Mouse (Mus musculus) liver, embryonic 14.5 days (tissue): Measurements from ENCODE around the gene Rplp2. TPM values are rescaled to one million over a fixed set of nuclear protein-coding genes. Genes with fewer than 3 reads are reported as not detected.
A peak's percentile ranks its signal among the peaks of the same experiment; 100 is the strongest.

Source experiments
- ATAC-seq: fragments of 200-750 bp; cut with Nextera tagmentation; 2 replicates; pipeline ENCODE4 v1.8.0; 2017; ENCODE audit warnings: moderate number of reproducible peaks, mild to moderate bottlenecking, moderate library complexity; ENCODE audit not compliant: insufficient read depth
- DNase-seq, 3 experiments: peaks; one replicate each; pipeline ENCODE4 v3.0.0-alpha.2; 2012 to 2013; ENCODE audit warnings: low read depth in 3 of 3, low spot score in 3 of 3
- H3K27ac ChIP-seq: fragments of 300-500 bp; sonication (generic); 2 replicates; pipeline ENCODE4 v1.5.1; 2014; ENCODE audit warnings: moderate library complexity, mild to moderate bottlenecking, control low read depth, inconsistent platforms
- H3K27me3 ChIP-seq: fragments of 300-500 bp; sonication (generic); 2 replicates; pipeline ENCODE4 v1.6.1; 2014; ENCODE audit warnings: mild to moderate bottlenecking, low read length, moderate library complexity; ENCODE audit not compliant: control insufficient read depth, insufficient read depth
- H3K36me3 ChIP-seq: fragments of 300-500 bp; sonication (generic); replicated peaks from 2 replicates; pipeline ENCODE4 v1.6.1; 2014; ENCODE audit warnings: low read depth; ENCODE audit not compliant: control insufficient read depth, insufficient read depth
- H3K4me1 ChIP-seq, 2 experiments: fragments of 200-500 bp in 1 of 2; fragments of 300-500 bp in 1 of 2; sonication (generic) in 1 of 2; replicated peaks; 2 replicates each; pipeline ENCODE4 v1.6.1; 2012 to 2014; ENCODE audit warnings: antibody characterized with exemption in 1 of 2, inconsistent platforms in 1 of 2, low read length in 1 of 2; ENCODE audit not compliant: control insufficient read depth in 2 of 2, insufficient read depth in 2 of 2
- H3K4me2 ChIP-seq: fragments of 300-500 bp; sonication (generic); 2 replicates; pipeline ENCODE4 v1.6.1; 2014; ENCODE audit warnings: low read depth, mild to moderate bottlenecking, control low read depth, moderate library complexity
- H3K4me3 ChIP-seq, 2 experiments: fragments of 200-500 bp in 1 of 2; fragments of 300-500 bp in 1 of 2; sonication (generic) in 1 of 2; 2 replicates each; pipeline ENCODE4 v1.5.1; 2012 to 2014; ENCODE audit warnings: low read depth in 2 of 2, low read length in 2 of 2, mild to moderate bottlenecking in 2 of 2, control low read depth in 1 of 2, inconsistent platforms in 1 of 2, moderate library complexity in 1 of 2; ENCODE audit not compliant: insufficient read depth in 1 of 2
- H3K9ac ChIP-seq: fragments of 300-500 bp; sonication (generic); replicated peaks from 2 replicates; pipeline ENCODE4 v1.6.1; 2014; ENCODE audit warnings: mild to moderate bottlenecking, control low read depth, moderate library complexity
- H3K9me3 ChIP-seq: fragments of 300-500 bp; sonication (generic); 2 replicates; pipeline ENCODE4 v1.6.1; 2016; ENCODE audit warnings: low read length, mixed read lengths; ENCODE audit not compliant: control insufficient read depth
- CTCF ChIP-seq: IDR thresholded peaks from 2 replicates; pipeline ENCODE4 v1.5.1; 2016; ENCODE audit warnings: antibody characterized with exemption, low read depth, control low read depth
- EP300 ChIP-seq: IDR thresholded peaks from 2 replicates; pipeline ENCODE4 v1.6.1; 2016; ENCODE audit warnings: antibody characterized with exemption, low read depth
- WGBS: fragments of 180-500 bp; shearing (Covaris S2); extraction: QIAGEN DNeasy Blood & Tissue Kit; methylation state at CpG from one replicate; pipeline ENCODE4 v1.1.7; 2014; ENCODE audit not compliant: insufficient replicate concordance; 5-methylcytosine and 5-hydroxymethylcytosine counted together
- polyA plus RNA-seq, 2 experiments: library from polyadenylated mRNA; depleted of rRNA in 1 of 2; stranded (reverse) in 1 of 2; unstranded in 1 of 2; fragments of >200 nt; fragmentation: Nextera tagmentation in 1 of 2; extraction: Ambion mirVana in 1 of 2; gene quantifications; 2 replicates each; pipeline versions ENCODE4 v1.2.1 to v1.2.3; 2012 to 2014

The Rplp2 gene
- polyA plus RNA-seq, 2 experiments, result 661 to 942 TPM

DNA sequence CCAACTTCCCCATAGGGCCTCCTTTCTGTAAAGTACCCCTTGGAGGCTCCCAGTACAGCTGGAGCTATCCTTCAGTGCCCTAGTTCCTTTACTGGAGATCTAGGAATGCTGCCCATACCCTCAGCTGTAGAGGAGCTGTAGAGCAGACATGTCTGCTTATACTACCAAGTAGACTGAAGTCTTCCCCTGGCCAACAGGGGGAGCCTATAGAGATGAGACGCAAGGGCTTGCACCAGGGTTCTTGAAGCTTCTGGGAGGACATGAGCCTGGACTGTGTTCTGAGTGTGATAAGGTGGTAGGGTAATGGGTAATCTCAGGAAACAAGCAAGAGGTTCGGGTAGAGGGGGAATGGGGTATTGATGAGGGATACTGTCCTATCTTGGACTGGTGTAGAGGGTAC is 44.0 kb downstream of the Rplp2 start:
- Histone ChIP-seq H3K9me3 (no peaks in the 10 kb centered on the region), H3K4me1 (no peaks in the 10 kb centered on the region; a peak in 1 of 4 replicates), H3K27me3 (no peaks in the 10 kb centered on the region), H3K9ac (no peak overlapping the region), H3K27ac (no peak overlapping the region), H3K4me3 (no peak overlapping the region), H3K36me3 (0 out of 2 replicates have a peak, but pooled peaks cover 8% of the 10 kb centered on the region), H3K4me2 (no peak overlapping the region)
- no peak for TF ChIP-seq EP300
- TF ChIP-seq CTCF, result peak; percentile 83
- ATAC-seq, result peak; percentile 68
- 33% methylated on average over 2 of the region's 2 CpGs for WGBS
- DNase-seq, result peak in 1 of 3 experiments; percentile 53

DNA sequence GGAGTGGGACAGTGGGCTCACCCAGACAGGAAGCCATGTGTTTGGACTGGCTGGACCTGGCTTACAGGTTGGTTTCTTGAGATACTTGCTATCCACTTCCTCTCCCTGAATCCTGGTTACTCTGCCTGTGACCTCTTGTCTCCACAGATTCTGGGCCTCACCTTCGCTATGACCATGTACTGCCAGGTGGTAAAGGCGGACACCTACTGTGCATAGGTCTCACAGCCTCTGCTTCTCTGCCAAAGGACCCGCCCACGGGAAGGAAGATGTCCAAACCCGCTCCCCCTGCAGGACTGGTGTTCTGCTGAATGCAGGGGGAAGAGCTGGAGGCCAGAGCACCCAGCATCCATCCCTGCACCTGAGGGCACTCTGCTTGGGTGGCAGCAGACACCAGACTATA is 45.6 kb downstream of the Rplp2 start:
- TF ChIP-seq CTCF (no peak), EP300 (no peak)
- ATAC-seq, result no peak

DNA sequence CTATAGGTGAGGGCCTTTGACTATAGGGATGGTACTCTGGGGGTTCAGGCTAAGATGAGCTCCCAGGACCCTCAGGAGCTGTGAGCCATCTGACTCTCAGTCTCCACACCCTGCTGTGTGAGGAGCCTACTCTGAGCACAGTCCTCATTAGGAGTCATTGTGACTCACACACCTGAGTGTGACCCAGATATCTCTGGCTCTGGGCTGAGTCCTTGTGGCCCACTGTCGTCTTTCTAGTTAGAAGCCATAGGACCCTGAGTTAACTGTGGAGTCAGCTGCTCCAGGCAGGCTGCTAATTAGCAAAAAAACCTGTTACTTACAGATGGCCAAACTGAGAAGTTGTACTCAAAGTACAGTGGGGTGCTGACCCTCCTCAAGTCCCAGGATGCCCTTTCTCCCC is 46.6 kb downstream of the Rplp2 start:
- H3K27ac ChIP-seq, result no peak overlapping the region
- no peak overlapping the region for H3K9ac ChIP-seq
- 79% methylated on average over 1 of the region's 1 CpGs for WGBS
- no peaks in the 10 kb centered on the region for H3K9me3 ChIP-seq
- H3K4me2 ChIP-seq, result no peak overlapping the region
- TF ChIP-seq CTCF (no peak), EP300 (no peak)
- H3K27me3 ChIP-seq, result no peaks in the 10 kb centered on the region
- 0 out of 2 replicates have a peak, but pooled peaks cover 8% of the 10 kb centered on the region for H3K36me3 ChIP-seq
- no peak overlapping the region for H3K4me3 ChIP-seq
- no peaks in the 10 kb centered on the region; a peak in 1 of 4 replicates for H3K4me1 ChIP-seq
- DNase-seq, result no peak
- ATAC-seq, result no peak

More for the DNA sequence above, 45.6 kb downstream of the Rplp2 start:
- Histone ChIP-seq H3K9me3 (no peaks in the 10 kb centered on the region), H3K27ac (no peak overlapping the region), H3K36me3 (0 out of 2 replicates have a peak, but pooled peaks cover 8% of the 10 kb centered on the region), H3K9ac (no peak overlapping the region), H3K4me3 (no peak overlapping the region), H3K27me3 (no peaks in the 10 kb centered on the region), H3K4me2 (no peak overlapping the region), H3K4me1 (no peaks in the 10 kb centered on the region; a peak in 1 of 4 replicates)
- WGBS, result 72% methylated on average over 5 of the region's 5 CpGs
- no peak for DNase-seq

DNA sequence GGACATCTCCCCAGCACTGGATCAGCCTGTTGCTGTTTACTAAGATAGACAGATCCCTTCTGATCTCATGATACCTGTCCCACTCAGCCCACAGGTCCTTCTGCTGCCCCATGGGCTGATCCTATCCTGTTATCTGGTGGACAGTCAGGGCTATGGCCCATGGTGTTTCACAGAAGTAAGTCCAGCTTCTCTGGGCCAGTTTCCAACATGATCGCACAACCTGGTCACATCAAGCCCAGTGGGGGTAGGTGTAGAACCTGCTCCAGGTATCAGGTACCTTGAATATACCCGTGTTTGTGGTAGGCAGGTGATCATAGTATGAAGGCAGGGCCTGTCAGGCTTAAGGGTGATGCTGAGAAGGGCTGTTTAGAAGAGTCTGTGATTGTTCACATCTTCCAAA is 48.2 kb downstream of the Rplp2 start:
- Histone ChIP-seq H3K9ac (no peak overlapping the region), H3K4me3 (no peak overlapping the region), H3K27me3 (no peaks in the 10 kb centered on the region), H3K36me3 (0 out of 2 replicates have a peak, but pooled peaks cover 8% of the 10 kb centered on the region), H3K9me3 (no peaks in the 10 kb centered on the region), H3K4me2 (no peak overlapping the region), H3K27ac (no peak overlapping the region), H3K4me1 (no peaks in the 10 kb centered on the region; a peak in 1 of 4 replicates)
- WGBS, result 72% methylated on average over 2 of the region's 2 CpGs
- DNase-seq, result no peak
- ATAC-seq, result no peak
- TF ChIP-seq CTCF, result no peak
- no peak for TF ChIP-seq EP300

DNA sequence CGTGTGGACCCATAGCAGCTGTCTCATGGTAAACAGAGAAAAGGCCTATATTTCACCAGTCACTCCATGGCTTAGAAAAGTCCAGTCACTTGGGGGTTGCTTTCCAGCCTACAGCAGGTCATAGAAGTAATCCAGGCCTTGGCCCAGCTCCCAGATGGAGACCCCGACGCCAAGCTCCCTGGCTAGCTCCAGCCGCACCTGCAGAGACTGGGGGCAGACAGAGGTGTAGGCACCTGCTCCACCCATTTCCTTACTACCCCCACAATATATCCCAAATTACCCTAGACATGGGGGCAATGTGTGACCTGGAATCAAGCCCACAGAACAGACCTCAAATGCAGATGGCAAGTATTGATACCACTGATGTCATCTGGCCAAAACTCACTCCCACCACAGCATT is 48.8 kb downstream of the Rplp2 start:
- Histone ChIP-seq H3K9me3 (no peaks in the 10 kb centered on the region), H3K4me2 (no peak overlapping the region), H3K27ac (no peak overlapping the region), H3K27me3 (no peaks in the 10 kb centered on the region), H3K4me1 (no peaks in the 10 kb centered on the region; a peak in 1 of 4 replicates), H3K4me3 (no peak overlapping the region), H3K36me3 (0 out of 2 replicates have a peak, but pooled peaks cover 8% of the 10 kb centered on the region), H3K9ac (no peak overlapping the region)
- TF ChIP-seq CTCF (no peak), EP300 (no peak)
- DNase-seq, result no peak
- 71% methylated on average over 4 of the region's 4 CpGs for WGBS
- ATAC-seq, result no peak
